Mouse (Mus musculus) midbrain, embryonic 11.5 days (tissue): ENCODE data around the gene Fhad1. TPM values are rescaled to one million over a fixed set of nuclear protein-coding genes. Genes with fewer than 3 reads are reported as not detected.

Experiments used
- ATAC-seq: fragments of 200-750 bp; cut with Nextera tagmentation; 2 replicates; pipeline ENCODE4 v1.8.0; 2017; ENCODE audit warnings: moderate TSS enrichment, moderate library complexity; ENCODE audit not compliant: low FRiP score
- DNase-seq: peaks from one replicate; pipeline ENCODE4 v3.0.0; 2015; ENCODE audit warnings: low spot score; ENCODE audit errors: missing footprints
- H3K27ac ChIP-seq: fragments of 300-500 bp; sonication (generic); 2 replicates; pipeline ENCODE4 v1.5.1; 2014; ENCODE audit warnings: low read depth, low read length
- H3K27me3 ChIP-seq: fragments of 300-500 bp; sonication (generic); 2 replicates; pipeline ENCODE4 v1.6.1; 2014; ENCODE audit warnings: mild to moderate bottlenecking, low read length, moderate library complexity, mixed read lengths; ENCODE audit not compliant: control insufficient read depth, insufficient read depth
- H3K36me3 ChIP-seq: fragments of 300-500 bp; sonication (generic); 2 replicates; pipeline ENCODE4 v1.6.1; 2014; ENCODE audit warnings: mild to moderate bottlenecking, low read length, moderate library complexity, mixed read lengths; ENCODE audit not compliant: control insufficient read depth, insufficient read depth
- H3K4me1 ChIP-seq: fragments of 300-500 bp; sonication (generic); 2 replicates; pipeline ENCODE4 v1.6.1; 2014; ENCODE audit warnings: low read length; ENCODE audit not compliant: control insufficient read depth, insufficient read depth
- H3K4me2 ChIP-seq: fragments of 300-500 bp; sonication (generic); 2 replicates; pipeline ENCODE4 v1.6.1; 2014; ENCODE audit warnings: mild to moderate bottlenecking, moderate library complexity
- H3K4me3 ChIP-seq: fragments of 300-500 bp; sonication (generic); 2 replicates; pipeline ENCODE4 v1.5.1; 2014; ENCODE audit warnings: low read depth, low read length
- H3K9ac ChIP-seq: fragments of 300-500 bp; sonication (generic); 2 replicates; pipeline ENCODE4 v1.6.1; 2014; ENCODE audit warnings: low read length
- H3K9me3 ChIP-seq: fragments of 300-500 bp; sonication (generic); 2 replicates; pipeline ENCODE4 v1.6.1; 2016; ENCODE audit warnings: low read length; ENCODE audit not compliant: control insufficient read depth
- WGBS: fragments of 180-500 bp; shearing (Covaris S2); extraction: QIAGEN DNeasy Blood & Tissue Kit; methylation state at CpG from one replicate; pipeline ENCODE4 v1.1.7; 2014; 5-methylcytosine and 5-hydroxymethylcytosine counted together
- polyA plus RNA-seq: library from polyadenylated mRNA; unstranded; fragments of >200 nt; fragmentation: Nextera tagmentation; extraction: Ambion mirVana; gene quantifications from 2 replicates; pipeline ENCODE4 v1.2.1, GENCODE M21; 2014

The Fhad1 gene
- polyA plus RNA-seq, 1 experiment from 2014 or later, result 2.4 TPM

DNA sequence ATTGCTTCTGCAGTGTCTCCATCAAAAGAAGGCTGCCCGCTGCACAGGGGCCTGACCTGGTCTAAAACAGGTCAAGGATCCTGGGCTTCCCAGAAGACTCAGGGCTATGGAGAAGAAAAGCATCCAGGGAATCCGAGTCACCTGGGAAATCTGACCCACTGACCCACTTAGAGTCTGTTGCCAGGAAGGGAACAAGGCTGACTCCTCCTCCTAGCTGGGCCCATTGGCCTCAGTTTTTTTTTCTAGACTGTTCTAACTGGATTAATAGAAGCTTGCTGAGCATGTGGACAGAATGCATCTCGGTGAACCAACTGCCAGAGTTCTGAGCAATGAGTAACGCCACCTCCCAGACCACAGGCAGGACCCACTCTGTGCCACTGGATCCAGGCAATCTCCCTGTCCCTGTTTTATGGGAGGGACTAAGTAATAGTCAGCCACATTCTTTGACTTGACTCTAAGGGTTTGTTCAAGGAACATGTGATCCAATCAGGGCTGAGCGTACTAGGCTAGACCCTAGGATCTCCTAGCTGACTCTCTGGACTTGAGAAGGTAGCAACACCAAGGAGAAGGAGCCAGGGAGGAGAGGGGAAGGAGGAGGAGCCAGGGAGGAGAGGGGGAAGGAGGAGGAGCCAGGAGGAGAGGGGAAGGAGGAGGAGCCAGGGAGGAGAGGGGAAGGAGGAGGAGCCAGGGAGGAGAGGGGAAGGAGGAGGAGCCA, 21.4 kb downstream of the Fhad1 start:
- ATAC-seq, result no peak
- H3K4me2 ChIP-seq, result no peak overlapping the region
- H3K4me1 ChIP-seq, result no peaks in the 10 kb centered on the region
- H3K9ac ChIP-seq, result no peak overlapping the region
- 70% methylated on average over 5 of the region's 5 CpGs for WGBS
- H3K27ac ChIP-seq, result no peak overlapping the region
- DNase-seq, result no peak
- H3K4me3 ChIP-seq, result no peak overlapping the region
- H3K27me3 ChIP-seq, result no peaks in the 10 kb centered on the region
- no peaks in the 10 kb centered on the region for H3K36me3 ChIP-seq
- H3K9me3 ChIP-seq, result no peaks in the 10 kb centered on the region

DNA sequence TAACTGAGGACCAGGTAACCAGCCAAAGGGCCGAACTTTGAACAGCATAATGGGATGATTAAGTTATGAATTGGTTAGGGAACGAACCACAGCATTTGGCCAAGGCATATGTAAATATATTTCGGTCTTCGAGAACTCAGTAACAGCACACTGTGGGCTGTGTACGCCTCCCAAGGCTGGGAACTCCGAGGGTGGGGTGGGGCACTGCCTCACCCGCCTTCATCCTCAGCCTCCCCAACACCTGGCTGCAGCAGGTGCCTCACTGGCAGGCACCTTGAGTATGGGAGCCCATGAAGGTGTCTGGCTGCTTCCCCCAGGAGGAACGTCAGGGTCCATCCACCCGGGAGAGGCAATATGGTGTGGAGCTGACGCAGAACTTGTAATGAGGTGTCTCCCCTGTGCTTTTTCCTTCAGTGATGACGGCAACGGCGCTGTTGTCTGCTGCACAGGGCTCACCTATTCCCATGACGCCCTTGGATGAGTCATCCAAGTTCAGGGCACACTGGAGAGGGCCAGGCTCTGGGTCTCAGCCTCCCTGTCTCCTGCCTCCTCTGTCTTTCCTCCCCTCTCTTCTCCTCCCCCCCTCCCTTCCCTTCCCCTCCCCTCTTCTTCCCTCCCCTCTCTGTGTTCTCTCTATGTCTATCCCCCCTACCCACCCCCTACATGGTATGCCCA, 22.2 kb downstream of the Fhad1 start:
- H3K36me3 ChIP-seq, result no peaks in the 10 kb centered on the region
- no peaks in the 10 kb centered on the region for H3K4me1 ChIP-seq
- ATAC-seq, result 0 out of 2 replicates have a peak, but pooled peaks have one; percentile 25
- H3K27me3 ChIP-seq, result no peaks in the 10 kb centered on the region
- no peak overlapping the region for H3K9ac ChIP-seq
- H3K4me2 ChIP-seq, result no peak overlapping the region
- no peaks in the 10 kb centered on the region for H3K9me3 ChIP-seq
- H3K4me3 ChIP-seq, result no peak overlapping the region
- H3K27ac ChIP-seq, result no peak overlapping the region
- no peak for DNase-seq
- WGBS, result 86% methylated on average over 14 of the region's 14 CpGs

DNA sequence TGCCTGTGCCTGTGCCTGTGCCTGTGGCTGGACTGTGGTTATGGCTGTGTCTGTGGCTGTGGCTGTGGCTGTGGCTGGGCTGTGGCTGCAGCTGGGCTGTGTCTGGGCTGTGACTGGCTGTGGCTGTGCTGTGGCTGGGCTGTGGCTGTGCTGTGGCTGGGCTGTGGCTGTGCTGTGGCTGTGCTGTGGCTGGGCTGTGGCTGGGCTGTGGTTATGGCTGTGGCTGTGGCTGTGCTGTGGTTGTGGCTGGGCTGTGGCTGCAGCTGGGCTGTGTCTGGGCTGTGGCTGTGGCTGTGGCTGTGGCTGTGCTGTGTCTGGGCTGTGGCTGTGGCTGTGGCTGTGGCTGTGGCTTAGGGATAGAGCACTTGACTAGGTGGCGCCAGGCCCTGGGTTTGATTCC, 26.7 kb downstream of the Fhad1 start:
- WGBS, result 100% methylated on average over 1 of the region's 1 CpGs
- no peak overlapping the region for H3K4me3 ChIP-seq

DNA sequence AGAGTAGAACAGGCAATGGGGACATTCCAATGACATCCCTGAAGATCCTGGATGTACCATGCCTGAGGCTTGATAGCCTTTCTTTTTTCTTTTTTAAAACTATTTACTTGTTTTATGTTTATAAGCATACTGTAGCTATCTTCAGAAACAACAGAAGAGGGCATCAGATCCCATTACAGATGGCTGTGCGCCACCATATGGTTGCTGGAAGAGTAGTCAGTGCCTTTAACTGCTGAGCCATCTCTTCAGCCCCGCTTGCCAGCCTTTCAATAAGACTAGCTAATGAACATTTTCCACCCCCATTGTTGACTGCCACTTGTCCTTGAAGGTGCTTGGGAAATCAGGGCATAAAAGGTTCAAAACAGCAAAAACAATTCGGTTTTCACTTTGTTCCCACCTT, 31.2 kb downstream of the Fhad1 start:
- Histone ChIP-seq H3K27me3 (no peaks in the 10 kb centered on the region), H3K9me3 (no peaks in the 10 kb centered on the region), H3K27ac (no peak overlapping the region), H3K4me2 (no peak overlapping the region), H3K4me3 (no peak overlapping the region), H3K4me1 (no peaks in the 10 kb centered on the region), H3K36me3 (no peaks in the 10 kb centered on the region), H3K9ac (no peak overlapping the region)
- no peak for ATAC-seq
- no peak for DNase-seq
- 66% methylated on average over 3 of the region's 3 CpGs for WGBS

More for the DNA sequence above, 26.7 kb downstream of the Fhad1 start:
- no peaks in the 10 kb centered on the region for H3K9me3 ChIP-seq
- no peak overlapping the region for H3K27ac ChIP-seq
- no peak overlapping the region for H3K4me2 ChIP-seq
- no peak overlapping the region for H3K9ac ChIP-seq
- no peak for ATAC-seq
- no peaks in the 10 kb centered on the region for H3K36me3 ChIP-seq
- DNase-seq, result no peak
- H3K27me3 ChIP-seq, result no peaks in the 10 kb centered on the region
- H3K4me1 ChIP-seq, result no peaks in the 10 kb centered on the region

DNA sequence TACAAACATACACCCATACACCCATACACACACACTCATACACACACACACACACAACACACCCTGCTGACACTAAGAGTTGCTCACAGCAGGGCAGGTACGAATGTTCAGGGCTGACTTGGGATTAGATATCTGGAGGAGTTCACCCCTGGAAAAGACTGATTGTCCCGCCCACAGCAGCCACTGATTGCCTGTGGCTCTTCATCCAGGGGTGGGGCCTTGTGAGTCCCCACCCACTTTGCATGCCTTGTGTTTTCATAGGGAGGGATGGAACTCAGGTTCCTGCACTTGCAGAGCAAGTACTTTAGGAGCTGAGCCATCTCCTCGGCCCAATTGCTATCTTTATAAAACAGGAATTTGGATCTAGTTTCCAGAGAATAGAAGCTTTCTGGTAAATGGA, 33.4 kb downstream of the Fhad1 start:
- DNase-seq, result no peak
- Histone ChIP-seq H3K4me1 (no peaks in the 10 kb centered on the region), H3K4me2 (no peak overlapping the region), H3K9me3 (no peaks in the 10 kb centered on the region), H3K9ac (no peak overlapping the region), H3K27me3 (no peaks in the 10 kb centered on the region), H3K4me3 (no peak overlapping the region), H3K27ac (no peak overlapping the region), H3K36me3 (no peaks in the 10 kb centered on the region)
- no peak for ATAC-seq
- WGBS, result 78% methylated on average over 3 of the region's 3 CpGs

DNA sequence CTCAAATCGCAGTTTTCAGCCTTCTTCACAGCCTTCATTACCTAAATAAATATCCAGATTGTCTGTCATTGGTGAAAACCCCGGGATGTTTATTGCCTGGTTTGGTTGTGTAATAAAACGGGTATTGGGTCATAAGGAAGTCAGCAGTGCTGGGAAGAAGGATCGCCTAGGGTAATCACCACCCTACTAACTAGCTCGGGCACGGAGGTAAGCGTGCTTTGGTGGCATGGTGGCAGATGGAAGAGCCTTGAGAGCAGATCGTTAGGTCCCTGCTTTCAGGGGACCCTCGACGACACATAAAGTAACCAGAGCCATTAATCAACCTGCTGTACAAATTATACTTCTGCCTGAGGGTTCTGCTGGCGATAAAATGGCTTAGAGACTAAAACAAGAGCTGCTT, 36.3 kb downstream of the Fhad1 start:
- H3K4me3 ChIP-seq, result no peak overlapping the region
- ATAC-seq (no peak), DNase-seq (no peak)
- no peak overlapping the region for H3K4me2 ChIP-seq
- H3K4me1 ChIP-seq, result no peaks in the 10 kb centered on the region
- no peaks in the 10 kb centered on the region for H3K36me3 ChIP-seq
- H3K27ac ChIP-seq, result no peak overlapping the region
- WGBS, result 88% methylated on average over 11 of the region's 11 CpGs
- no peak overlapping the region for H3K9ac ChIP-seq
- H3K9me3 ChIP-seq, result no peaks in the 10 kb centered on the region
- H3K27me3 ChIP-seq, result no peaks in the 10 kb centered on the region

DNA sequence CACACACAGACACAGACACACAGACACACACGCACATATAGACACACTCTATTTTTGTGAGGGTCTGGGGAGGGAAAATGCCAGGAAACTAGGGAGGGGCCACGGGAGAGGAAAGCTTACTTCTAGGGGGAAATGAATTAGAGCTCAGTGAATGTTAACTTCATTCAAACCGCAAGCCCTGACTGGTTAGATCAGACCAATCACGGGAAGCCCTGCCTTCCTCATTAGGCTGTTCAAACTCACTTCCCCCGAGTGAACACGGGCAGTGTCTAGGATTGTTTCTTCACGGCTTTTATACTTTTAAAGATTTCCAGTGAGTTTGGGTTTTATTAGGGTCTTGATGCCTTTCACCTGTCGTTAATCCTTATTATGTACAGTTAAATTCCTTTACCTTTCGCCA, 37.5 kb downstream of the Fhad1 start:
- H3K4me3 ChIP-seq, result no peak overlapping the region
- no peaks in the 10 kb centered on the region for H3K36me3 ChIP-seq
- 69% methylated on average over 9 of the region's 9 CpGs for WGBS
- no peak overlapping the region for H3K27ac ChIP-seq
- no peaks in the 10 kb centered on the region for H3K4me1 ChIP-seq
- H3K4me2 ChIP-seq, result no peak overlapping the region
- H3K9ac ChIP-seq, result no peak overlapping the region
- ATAC-seq (no peak), DNase-seq (no peak)
- H3K27me3 ChIP-seq, result no peaks in the 10 kb centered on the region
- H3K9me3 ChIP-seq, result no peaks in the 10 kb centered on the region; the same call in 1 of the 2 replicates

DNA sequence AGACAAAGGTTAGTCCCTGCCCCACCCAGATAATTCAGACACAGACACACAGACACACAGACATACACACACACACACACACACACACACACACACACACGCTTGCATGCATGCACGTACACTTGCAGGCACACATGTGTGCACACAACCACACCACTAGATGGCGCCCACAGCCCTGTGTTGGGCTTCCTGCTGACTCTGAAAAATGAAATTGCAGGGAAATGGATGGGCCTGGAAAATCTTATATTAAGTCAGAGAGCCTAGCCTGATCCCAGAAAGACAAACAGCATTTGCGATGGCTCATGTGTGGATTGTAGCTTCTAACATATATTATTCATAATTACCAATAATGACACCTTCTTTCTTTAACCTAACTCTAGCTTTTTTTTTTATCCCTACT, 38.7 kb downstream of the Fhad1 start:
- no peaks in the 10 kb centered on the region for H3K36me3 ChIP-seq
- H3K9me3 ChIP-seq, result peaks cover 3% of the 10 kb centered on the region; the same call in 1 of the 2 replicates
- H3K4me2 ChIP-seq, result no peak overlapping the region
- no peaks in the 10 kb centered on the region for H3K27me3 ChIP-seq
- no peak overlapping the region for H3K4me3 ChIP-seq
- WGBS, result 58% methylated on average over 4 of the region's 4 CpGs
- H3K9ac ChIP-seq, result no peak overlapping the region
- no peak overlapping the region for H3K27ac ChIP-seq
- ATAC-seq, result no peak
- H3K4me1 ChIP-seq, result no peaks in the 10 kb centered on the region
- DNase-seq, result peak; percentile 84

DNA sequence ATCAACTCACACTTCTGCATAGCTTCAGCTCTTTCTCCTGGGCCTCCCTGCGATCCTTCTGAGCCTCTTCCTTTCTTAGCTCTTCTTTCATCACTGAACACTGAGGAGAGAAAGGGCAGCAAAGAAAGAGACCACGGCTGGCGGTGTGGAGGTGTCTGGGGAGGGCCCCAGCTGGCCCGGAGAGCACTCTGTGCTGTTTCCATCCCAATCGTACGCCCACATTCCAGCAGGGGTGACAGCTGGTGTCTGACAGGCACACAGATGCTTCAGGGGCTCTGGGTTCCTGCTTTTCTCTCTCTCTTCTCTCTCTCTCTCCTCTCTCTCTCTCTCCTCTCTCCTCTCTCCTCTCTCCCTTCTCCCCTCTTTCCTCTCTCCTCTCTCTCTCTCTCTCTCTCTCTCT, 50.3 kb downstream of the Fhad1 start:
- Histone ChIP-seq H3K27ac (no peak overlapping the region), H3K9me3 (no peaks in the 10 kb centered on the region; the same call in 1 of the 2 replicates), H3K4me2 (no peak overlapping the region), H3K27me3 (no peaks in the 10 kb centered on the region), H3K4me1 (no peaks in the 10 kb centered on the region; the same call in 1 of the 2 replicates), H3K36me3 (no peaks in the 10 kb centered on the region), H3K9ac (no peak overlapping the region), H3K4me3 (no peak overlapping the region)
- WGBS, result 28% methylated on average over 6 of the region's 6 CpGs
- ATAC-seq, result no peak
- peak; percentile 86 for DNase-seq
